Mouse (Mus musculus) lung, postnatal 4 days (tissue): ENCODE measurements at regions not wholly inside any gene's neighbourhood (a gene's known extent, or its start where the extent isn't known, plus 50 kb on each side); places are given as distances from the start of the nearest gene placed in this dataset.

Experiments
- DNase-seq, 2 experiments: peaks; one replicate each; pipeline ENCODE4 v3.0.0; 2021

GRCm38 (mm10) chr8:102845362-102845761, 59.9 kb upstream of the Cdh11 start:
- no peak for DNase-seq

GRCm38 (mm10) chr8:102860021-102860420, 74.6 kb upstream of the Cdh11 start:
- DNase-seq = no peak

- no peak for DNase-seq
Observed at GRCm38 (mm10) chr8:102899525-102899924, 114.1 kb upstream of the Cdh11 start.

- DNase-seq = no peak
Observed at GRCm38 (mm10) chr8:102900662-102901061, 115.2 kb upstream of the Cdh11 start.

- no peak for DNase-seq
Observed at GRCm38 (mm10) chr8:102907444-102907843, 122.0 kb upstream of the Cdh11 start.

- DNase-seq = no peak
Observed at GRCm38 (mm10) chr8:102931342-102931835, 145.9 kb upstream of the Cdh11 start.

- DNase-seq = no peak
Observed at GRCm38 (mm10) chr8:102938771-102939170, 153.3 kb upstream of the Cdh11 start.

GRCm38 (mm10) chr8:102945546-102945945, 160.1 kb upstream of the Cdh11 start:
- no peak for DNase-seq

- DNase-seq = peak; percentile 63 to 77
Observed at GRCm38 (mm10) chr8:102978161-102978581, 192.7 kb upstream of the Cdh11 start.

GRCm38 (mm10) chr8:102983220-102983909, 197.9 kb upstream of the Cdh11 start:
- no peak for DNase-seq

- no peak for DNase-seq
Observed at GRCm38 (mm10) chr8:102983910-102984225, 198.4 kb upstream of the Cdh11 start.

- DNase-seq = no peak
Observed at GRCm38 (mm10) chr8:103007284-103007984, 222.0 kb upstream of the Cdh11 start.

- peak; percentile 55 to 80 for DNase-seq
Observed at GRCm38 (mm10) chr8:103019121-103019520, 233.7 kb upstream of the Cdh11 start.

- no peak for DNase-seq
Observed at GRCm38 (mm10) chr8:103023237-103023636, 237.8 kb upstream of the Cdh11 start.

- no peak for DNase-seq
Observed at GRCm38 (mm10) chr8:103031708-103032107, 246.3 kb upstream of the Cdh11 start.

GRCm38 (mm10) chr8:103033956-103034355, 248.5 kb upstream of the Cdh11 start:
- DNase-seq = no peak

- no peak for DNase-seq
Observed at GRCm38 (mm10) chr8:103072079-103072635, 286.7 kb upstream of the Cdh11 start.

GRCm38 (mm10) chr8:103072646-103073045, 287.2 kb upstream of the Cdh11 start:
- DNase-seq = no peak

- no peak for DNase-seq
Observed at GRCm38 (mm10) chr8:103078559-103078958, 293.1 kb upstream of the Cdh11 start.

GRCm38 (mm10) chr8:103086956-103087482, 301.6 kb upstream of the Cdh11 start:
- DNase-seq = no peak

- DNase-seq = no peak
Observed at GRCm38 (mm10) chr8:103096496-103097092, 311.2 kb upstream of the Cdh11 start.

- DNase-seq = no peak
Observed at GRCm38 (mm10) chr8:103125581-103125980, 340.1 kb upstream of the Cdh11 start.

GRCm38 (mm10) chr8:103138136-103138535, 352.7 kb upstream of the Cdh11 start:
- DNase-seq = no peak
